Mouse (Mus musculus) left cerebral cortex, postnatal 4 days (tissue): ENCODE measurements around the gene Zscan20. TPM values are rescaled to one million over a fixed set of nuclear protein-coding genes. Genes with fewer than 3 reads are reported as not detected.
"Not testable (repeated sequence)": the region's sequence is repeated elsewhere in the genome, so short reads cannot be mapped to it uniquely, and the experiment has no call there.

ENCODE experiments used
- DNase-seq: peaks from one replicate; pipeline ENCODE4 v3.0.0-alpha.2; 2022
- intact Hi-C: fragments of 180-260 bp; cut with DNase I; formaldehyde crosslinking; loops from one replicate; pipeline ENCODE4 v1.15.1; 2025
- total RNA-seq, 2 experiments: library from RNA; stranded (reverse); gene quantifications; 2 replicates each; pipeline ENCODE4 v1.2.3; 2021

Zscan20 gene
- total RNA-seq, 2 experiments from 2014 or later, result 7.5 to 9.5 TPM

GRCm38 (mm10) chr4:128617363-128618120, 7.6 kb upstream of the Zscan20 start:
- intact Hi-C loops, result no loop called here
- DNase-seq, result no peak

- intact Hi-C loops, result no loop called here
- no peak for DNase-seq
Measured at GRCm38 (mm10) chr4:128615761-128616160, 5.9 kb upstream of the Zscan20 start.

- intact Hi-C loops, result loop anchor here (5.0 kb wide), 2 partner anchors 94 to 159 kb away; no protein-coding TSS in a partner anchor
- DNase-seq, result peak; percentile 40
Measured at GRCm38 (mm10) chr4:128613326-128613725, 3.4 kb upstream of the Zscan20 start.

DNA sequence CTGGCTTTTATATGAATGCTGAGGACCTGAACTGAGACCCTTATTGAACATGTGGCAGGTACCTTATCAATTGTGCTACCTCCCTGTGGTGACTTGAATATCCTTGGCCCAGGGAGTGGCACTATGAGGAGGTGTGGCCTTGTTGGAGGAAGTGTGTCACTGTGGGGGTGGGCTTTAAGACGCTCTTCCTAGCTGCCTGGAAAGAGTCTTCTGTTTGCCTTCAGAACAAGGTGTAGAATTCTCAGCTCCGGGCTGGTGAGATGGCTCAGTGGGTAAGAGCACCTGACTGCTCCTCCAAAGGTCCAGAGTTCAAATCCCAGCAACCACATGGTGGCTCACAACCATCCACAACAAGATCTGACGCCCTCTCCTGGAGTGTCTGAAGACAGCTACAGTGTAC, 1.8 kb upstream of the Zscan20 start:
- not testable (repeated sequence) for DNase-seq
- intact Hi-C loops, result loop anchor here (5.0 kb wide), 2 partner anchors 96 to 161 kb away; no protein-coding TSS in a partner anchor

GRCm38 (mm10) chr4:128610706-128611105, 808 bp upstream of the Zscan20 start:
- no peak for DNase-seq
- intact Hi-C loops, result loop anchor here (5.0 kb wide), 2 partner anchors 97 to 162 kb away; no protein-coding TSS in a partner anchor

GRCm38 (mm10) chr4:128609276-128609924, 498 bp downstream of the Zscan20 start:
- intact Hi-C loops, result no loop called here
- no peak for DNase-seq

DNA sequence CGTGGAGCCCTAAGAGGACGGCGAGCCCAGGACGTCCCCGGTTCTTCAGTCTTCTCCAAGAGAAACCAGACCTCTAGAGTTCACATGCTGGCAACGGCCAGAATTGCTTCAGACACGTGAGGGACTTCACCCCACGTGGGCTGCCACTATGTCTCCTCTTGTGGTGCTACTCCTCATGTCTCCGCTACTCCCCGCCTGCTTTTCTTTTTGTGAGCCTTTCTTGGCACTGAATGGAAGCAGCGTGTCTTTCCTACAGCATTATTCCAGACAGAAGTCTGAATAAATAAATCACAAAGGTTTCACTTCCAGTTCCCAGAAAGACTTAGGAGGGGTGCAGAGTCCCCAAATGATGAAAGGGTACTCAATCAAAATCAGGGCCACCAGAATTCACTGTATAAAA, 2.2 kb downstream of the Zscan20 start:
- no peak for DNase-seq
- intact Hi-C loops, result no loop called here

DNA sequence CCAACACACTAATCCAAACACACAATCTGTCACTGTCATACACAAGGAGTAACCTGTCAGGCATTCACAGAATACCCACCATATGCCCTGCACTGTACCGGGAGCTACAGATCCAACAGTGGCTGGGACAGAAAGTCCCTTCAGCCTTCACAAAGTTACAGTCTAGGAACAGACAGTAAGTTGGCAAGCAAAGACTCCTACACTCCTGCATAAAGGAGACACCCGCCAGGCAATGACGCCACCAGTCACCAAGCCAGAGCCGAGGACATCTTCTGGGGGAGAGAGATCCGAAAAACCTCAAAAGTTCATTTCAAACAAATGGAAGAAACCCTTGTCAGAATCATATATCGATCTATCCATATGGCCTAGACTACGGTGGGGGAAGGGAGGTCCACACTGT, 3.3 kb downstream of the Zscan20 start:
- DNase-seq, result no peak
- intact Hi-C loops, result no loop called here

GRCm38 (mm10) chr4:128597801-128598560, 11.9 kb downstream of the Zscan20 start:
- intact Hi-C loops, result no loop called here
- no peak for DNase-seq

GRCm38 (mm10) chr4:128594062-128594461, 15.8 kb downstream of the Zscan20 start:
- DNase-seq, result no peak
- intact Hi-C loops, result no loop called here

DNA sequence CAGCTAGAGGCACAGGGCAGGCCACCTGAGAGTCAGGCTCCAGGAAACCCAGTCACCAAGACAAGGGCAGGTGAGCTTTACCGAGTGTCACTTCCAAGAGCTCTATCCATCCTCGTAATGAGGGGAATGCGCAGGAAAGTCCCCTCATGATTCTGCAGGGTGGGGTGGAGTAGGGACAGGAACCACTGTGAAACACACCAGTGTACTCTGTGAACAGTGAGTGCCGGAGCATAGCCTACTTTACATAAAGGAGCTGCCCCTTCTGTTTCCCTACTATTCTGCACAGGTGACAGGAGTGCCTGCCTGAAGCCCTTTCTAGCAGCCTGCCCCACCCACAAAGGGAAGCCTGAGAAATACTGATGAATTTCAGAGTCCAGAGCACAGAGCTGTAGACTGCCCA, 16.6 kb downstream of the Zscan20 start:
- intact Hi-C loops, result no loop called here
- DNase-seq, result no peak

GRCm38 (mm10) chr4:128579182-128579581, 30.7 kb downstream of the Zscan20 start:
- DNase-seq, result no peak
- intact Hi-C loops, result no loop called here

DNA sequence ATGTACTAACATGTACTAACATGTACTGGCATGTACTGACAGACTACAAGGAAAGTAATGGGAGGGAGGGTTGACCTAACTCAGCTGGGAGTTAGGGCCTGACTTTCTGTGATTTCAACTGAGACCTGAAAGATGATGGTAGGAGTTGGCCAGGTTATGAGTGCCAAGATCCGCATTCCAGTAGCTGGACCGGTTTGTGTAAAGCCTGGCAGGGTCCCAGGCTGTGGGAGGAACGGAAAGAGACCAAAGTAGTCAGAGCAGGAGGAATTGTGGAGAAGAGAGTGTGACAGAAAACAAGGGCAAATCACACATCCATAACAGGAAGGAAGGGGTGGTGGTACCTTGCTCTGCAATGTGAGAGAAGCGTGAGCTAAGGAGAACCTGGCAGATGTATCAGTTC, 34.1 kb downstream of the Zscan20 start:
- no peak for DNase-seq
- intact Hi-C loops, result no loop called here

DNA sequence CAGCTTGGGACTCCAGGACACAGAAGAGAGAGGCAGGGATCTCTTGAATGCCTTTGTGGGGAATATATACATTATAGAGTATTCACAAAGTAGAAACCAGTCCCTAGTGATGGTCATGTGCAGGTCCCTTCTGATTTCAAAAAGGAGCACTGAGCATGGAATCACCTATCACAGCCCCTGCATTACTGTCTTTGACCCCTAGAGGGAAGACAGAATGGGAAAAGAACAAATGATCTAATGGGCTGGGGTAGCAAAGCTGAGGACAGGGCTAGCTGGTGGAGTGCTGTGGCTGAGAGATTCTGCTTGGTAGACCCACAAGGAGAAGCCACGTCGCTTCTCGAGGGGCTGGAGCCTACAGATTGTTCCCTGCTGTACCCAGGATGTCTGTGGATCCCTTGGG, 49.6 kb downstream of the Zscan20 start:
- intact Hi-C loops, result no loop called here
- DNase-seq, result no peak

DNA sequence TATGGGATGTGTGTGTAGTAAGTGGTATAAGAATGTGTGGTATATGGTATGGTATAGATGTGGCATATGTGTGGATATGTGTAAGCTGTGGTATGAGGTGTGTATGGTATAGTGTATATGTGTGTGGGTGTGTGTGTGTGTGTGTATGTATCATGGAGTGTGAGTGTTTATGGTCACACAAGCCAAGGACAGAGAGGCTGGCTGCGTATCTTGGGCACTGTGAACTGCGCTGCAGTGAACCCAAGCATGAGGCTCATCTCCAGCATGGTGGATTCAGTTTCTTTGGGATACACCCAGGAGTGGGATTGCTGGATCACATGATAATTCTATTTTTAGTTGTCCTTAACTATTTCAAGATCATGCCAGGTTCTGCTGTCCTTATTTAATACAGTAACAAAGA, 55.7 kb downstream of the Zscan20 start:
- DNase-seq, result no peak
- intact Hi-C loops, result no loop called here

GRCm38 (mm10) chr4:128550756-128551155, 59.1 kb downstream of the Zscan20 start:
- no peak for DNase-seq
- intact Hi-C loops, result no loop called here

- intact Hi-C loops, DNase-seq: not testable (repeated sequence)
Measured at GRCm38 (mm10) chr4:128543956-128544486, 65.9 kb downstream of the Zscan20 start.

GRCm38 (mm10) chr4:128543378-128543777, 66.5 kb downstream of the Zscan20 start:
- peak; percentile 58 for DNase-seq
- intact Hi-C loops, result no loop called here
